Mouse (Mus musculus) bone marrow, adult 2 months (tissue): ENCODE data around the gene Zfp598.

ENCODE experiments used
- CTCF ChIP-seq: fragments of 200-500 bp; IDR thresholded peaks from 2 replicates; pipeline ENCODE4 v1.5.1; 2011; ENCODE audit warnings: low read length, control low read depth; ENCODE audit not compliant: control insufficient read depth, insufficient read depth
- POLR2A ChIP-seq: fragments of 200-500 bp; IDR thresholded peaks from 2 replicates; pipeline ENCODE4 v1.6.1; 2011; ENCODE audit warnings: low read depth, mild to moderate bottlenecking, control low read depth, low read length, borderline replicate concordance; ENCODE audit not compliant: control insufficient read depth

DNA sequence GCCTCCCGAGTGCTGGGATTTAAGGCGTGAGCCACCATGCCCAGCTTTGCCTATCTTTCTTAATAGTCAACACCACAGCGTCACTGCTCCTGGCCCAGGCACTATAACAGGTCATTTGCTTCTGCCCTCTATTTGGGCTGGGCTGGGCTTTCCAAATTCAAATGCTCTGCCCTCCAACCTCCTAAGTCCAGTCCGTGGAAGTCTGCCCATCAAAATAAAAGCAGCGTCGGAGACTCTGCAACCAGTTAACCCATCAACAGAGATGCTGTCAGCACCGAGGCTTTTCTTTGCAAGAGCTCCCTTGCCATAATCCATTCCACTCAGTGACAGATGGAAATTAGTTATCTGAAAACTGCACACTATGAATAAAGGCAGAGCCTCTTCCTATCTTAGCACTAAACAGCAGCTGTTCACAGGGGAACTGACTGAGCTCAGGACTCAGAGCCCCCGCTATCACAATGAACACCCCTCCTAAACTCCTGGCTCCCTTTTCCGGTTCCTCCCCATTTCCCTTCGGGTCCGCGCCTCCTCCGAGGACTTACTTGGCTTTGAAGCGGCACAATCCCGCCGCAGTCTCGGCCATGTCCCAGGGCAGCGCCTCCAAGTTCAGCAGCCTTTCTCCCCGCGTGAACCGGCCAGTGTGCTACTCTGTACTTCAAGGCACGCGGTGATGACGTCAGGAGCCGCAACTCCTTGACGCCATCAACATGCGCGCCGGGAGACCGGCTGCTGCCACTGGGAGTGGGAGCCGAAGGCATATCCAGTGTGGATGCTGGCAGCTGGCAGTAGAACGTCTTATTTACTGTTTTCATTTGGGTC is 37.7 kb downstream of the Zfp598 start, which contains the start of gene Tbl3:
- TF ChIP-seq CTCF (no peak), POLR2A (peak; percentile 83; the same call in 1 of the 2 replicates)
